Mouse (Mus musculus): ENCODE results near the gene C1ql3.

GRCm38 (mm10) chr2:13009261-13009972 is 2.2 kb downstream of the C1ql3 start:
- no peak for TF ChIP-seq POLR2A (IDR thresholded peaks at IDR 0.05; ENCODE audit: low read depth, low read length)
- no peak for TF ChIP-seq CTCF (IDR thresholded peaks at IDR 0.05; ENCODE audit: extremely low read depth, insufficient read depth, insufficient read length, insufficient replicate concordance)

Measured in spleen, adult 2 months (tissue).